ENCODE assay signal across 8 mouse cellular contexts in genomic region chr19:7143854-7144253, GRCm38 (mm10). TPM values are rescaled to one million over a fixed set of nuclear protein-coding genes. Genes with fewer than 3 reads are reported as not detected.
DNase-seq lines count a peak whose midpoint lies in the region; ATAC-seq and TF ChIP-seq lines count a peak whose summit lies in the region.

No protein-coding gene starts in this region.

- peak overlapping the region; percentile 54 for H3K4me2 ChIP-seq in embryonic facial prominence, embryonic 12.5 days (replicated peaks)
- peak overlapping the region; percentile 64 for H3K4me2 ChIP-seq in liver, embryonic 13.5 days

- intact Hi-C loops in heart, adult 2 months (cut with DNase I): no loop called here

- H3K4me1 ChIP-seq in embryonic facial prominence, embryonic 12.5 days: peaks cover 57% of the 10 kb centered on the region
- H3K4me1 ChIP-seq in heart, adult 2 months (ENCODE audit: control insufficient read depth, insufficient read depth, low read length): peaks cover 6% of the 10 kb centered on the region
- H3K4me1 ChIP-seq in liver, embryonic 13.5 days (replicated peaks): peaks cover 15% of the 10 kb centered on the region
- H3K4me1 ChIP-seq in testis, adult 2 months (ENCODE audit: control insufficient read depth, insufficient read depth, low read length): peaks cover 12% of the 10 kb centered on the region

- TF ChIP-seq CTCF in heart, adult 2 months (IDR thresholded peaks at IDR 0.05): no peak
- no peak for TF ChIP-seq CTCF in testis, adult 2 months (IDR thresholded peaks at IDR 0.05; ENCODE audit: control insufficient read depth, insufficient read depth, insufficient replicate concordance, low read depth, low read length)

- peak overlapping the region; percentile 32; the same call in 1 of the 2 replicates for H3K9ac ChIP-seq in embryonic facial prominence, embryonic 12.5 days
- no peak overlapping the region for H3K9ac ChIP-seq in heart, adult 2 months (ENCODE audit: low read depth, low read length)
- H3K9ac ChIP-seq in liver, embryonic 13.5 days: no peak overlapping the region

- TF ChIP-seq POLR2A in heart, adult 2 months (IDR thresholded peaks at IDR 0.05; ENCODE audit: insufficient read depth, low read depth, low read length): peak; percentile 31; the same call in 1 of the 2 replicates
- no peak for TF ChIP-seq POLR2A in testis, adult 2 months (IDR thresholded peaks at IDR 0.05; ENCODE audit: control insufficient read depth, low read depth, low read length)

- H3K27ac ChIP-seq in embryonic facial prominence, embryonic 12.5 days: no peak overlapping the region
- H3K27ac ChIP-seq in heart, adult 2 months: no peak overlapping the region
- H3K27ac ChIP-seq in liver, embryonic 13.5 days: no peak overlapping the region
- no peak overlapping the region for H3K27ac ChIP-seq in testis, adult 2 months (ENCODE audit: control insufficient read depth, insufficient read depth, low read depth, low read length)

- TF ChIP-seq EP300 in heart, adult 2 months (IDR thresholded peaks at IDR 0.05; ENCODE audit: insufficient read depth, low read depth, low read length): no peak

- H3K4me3 ChIP-seq in embryonic facial prominence, embryonic 12.5 days: peak overlapping the region; percentile 27
- peak overlapping the region; percentile 4 for H3K4me3 ChIP-seq in heart, adult 2 months
- peak overlapping the region; percentile 35 for H3K4me3 ChIP-seq in liver, embryonic 13.5 days (replicated peaks)
- H3K4me3 ChIP-seq in testis, adult 2 months (ENCODE audit: control insufficient read depth, low read depth, low read length): peak overlapping the region; percentile 67

- H3K27me3 ChIP-seq in embryonic facial prominence, embryonic 12.5 days: peaks cover 20% of the 10 kb centered on the region
- peaks cover 2% of the 10 kb centered on the region; the same call in 1 of the 2 replicates for H3K27me3 ChIP-seq in heart, adult 2 months (ENCODE audit: control insufficient read depth, insufficient read depth, low read length)
- H3K27me3 ChIP-seq in liver, embryonic 13.5 days: peaks cover 75% of the 10 kb centered on the region
- H3K27me3 ChIP-seq in testis, adult 2 months (ENCODE audit: control insufficient read depth, insufficient read depth, low read length): no peaks in the 10 kb centered on the region

- peak; percentile 62 for DNase-seq in cerebellum, postnatal 14 days
- peak; percentile 60 to 67 for DNase-seq in heart, adult 2 months
- DNase-seq in kidney, adult 18-20 months: peak; percentile 83
- peak; percentile 69 for DNase-seq in liver, embryonic 13.5 days
- DNase-seq in neural tube, embryonic 10.5 days (ENCODE audit: extremely low spot score, low spot score): peak; percentile 73

- H3K79me2 ChIP-seq in heart, adult 2 months (replicated peaks; ENCODE audit: control insufficient read depth, insufficient read depth, low read length): no peaks in the 10 kb centered on the region

- H3K36me3 ChIP-seq in embryonic facial prominence, embryonic 12.5 days: no peaks in the 10 kb centered on the region
- H3K36me3 ChIP-seq in heart, adult 2 months (ENCODE audit: control insufficient read depth, insufficient read depth, low read length): no peaks in the 10 kb centered on the region
- H3K36me3 ChIP-seq in liver, embryonic 13.5 days: no peaks in the 10 kb centered on the region
- no peaks in the 10 kb centered on the region for H3K36me3 ChIP-seq in testis, adult 2 months (ENCODE audit: control insufficient read depth, insufficient read depth, low read length)

- no peaks in the 10 kb centered on the region for H3K9me3 ChIP-seq in embryonic facial prominence, embryonic 12.5 days
- no peaks in the 10 kb centered on the region for H3K9me3 ChIP-seq in liver, embryonic 13.5 days (replicated peaks)

- WGBS in embryonic facial prominence, embryonic 12.5 days: 1% methylated on average over 20 of the region's 20 CpGs
- WGBS in heart, adult 2 months: 2% methylated on average over 20 of the region's 20 CpGs
- under 1% methylated on average over 20 of the region's 20 CpGs for WGBS in liver, embryonic 13.5 days (ENCODE audit: insufficient replicate concordance)

- no peak for ATAC-seq in cerebellum, adult (ENCODE audit: insufficient number of reproducible peaks, low FRiP score, low TSS enrichment)
- ATAC-seq in embryonic facial prominence, embryonic 12.5 days (ENCODE audit: insufficient number of reproducible peaks, insufficient read depth, low FRiP score, low TSS enrichment): no peak
- ATAC-seq in liver, embryonic 13.5 days (ENCODE audit: low read depth): peak; percentile 74

RNA-seq across cellular contexts. Expression of gene Flrt1, which starts 38.3 kb away (rescaled TPM):
- 6.6 and 6.8 TPM in 2 replicates for polyA plus RNA-seq in embryonic facial prominence, embryonic 12.5 days (2016; fragmentation: Nextera tagmentation; extraction: Ambion mirVana)
- 1 to 10 TPM; 1.1 to 1.2 TPM for total RNA-seq in heart, adult 2 months (2021)
- polyA plus RNA-seq in heart, adult 2 months (2012; rRNA removed): 0.84 and 0.94 TPM in 2 replicates
- 0.14 and 0.17 TPM in 2 replicates for polyA plus RNA-seq in liver, embryonic 13.5 days (2015; fragmentation: Nextera tagmentation; extraction: Ambion mirVana)
- 2.3 and 3.1 TPM in 2 replicates for polyA plus RNA-seq in testis, adult 2 months (2012; rRNA removed)

Comparison
In these comparisons a context has a peak if more than half of its experiments do, and no peak if none do; other contexts are left out.
1. H3K4me3 ChIP-seq: peak in every context shown above with its lines; median percentile 67 in testis, adult 2 months; 35 in liver, embryonic 13.5 days; 27 in embryonic facial prominence, embryonic 12.5 days; 4 in heart, adult 2 months.